Mouse (Mus musculus) T-cell, adult 2 months (primary cell): Measurements from ENCODE around the gene Rapgef5.

Experiments
- DNase-seq: peaks from one replicate; pipeline ENCODE4 v3.0.0; 2022; ENCODE audit warnings: low spot score

Gene Rapgef5

DNA sequence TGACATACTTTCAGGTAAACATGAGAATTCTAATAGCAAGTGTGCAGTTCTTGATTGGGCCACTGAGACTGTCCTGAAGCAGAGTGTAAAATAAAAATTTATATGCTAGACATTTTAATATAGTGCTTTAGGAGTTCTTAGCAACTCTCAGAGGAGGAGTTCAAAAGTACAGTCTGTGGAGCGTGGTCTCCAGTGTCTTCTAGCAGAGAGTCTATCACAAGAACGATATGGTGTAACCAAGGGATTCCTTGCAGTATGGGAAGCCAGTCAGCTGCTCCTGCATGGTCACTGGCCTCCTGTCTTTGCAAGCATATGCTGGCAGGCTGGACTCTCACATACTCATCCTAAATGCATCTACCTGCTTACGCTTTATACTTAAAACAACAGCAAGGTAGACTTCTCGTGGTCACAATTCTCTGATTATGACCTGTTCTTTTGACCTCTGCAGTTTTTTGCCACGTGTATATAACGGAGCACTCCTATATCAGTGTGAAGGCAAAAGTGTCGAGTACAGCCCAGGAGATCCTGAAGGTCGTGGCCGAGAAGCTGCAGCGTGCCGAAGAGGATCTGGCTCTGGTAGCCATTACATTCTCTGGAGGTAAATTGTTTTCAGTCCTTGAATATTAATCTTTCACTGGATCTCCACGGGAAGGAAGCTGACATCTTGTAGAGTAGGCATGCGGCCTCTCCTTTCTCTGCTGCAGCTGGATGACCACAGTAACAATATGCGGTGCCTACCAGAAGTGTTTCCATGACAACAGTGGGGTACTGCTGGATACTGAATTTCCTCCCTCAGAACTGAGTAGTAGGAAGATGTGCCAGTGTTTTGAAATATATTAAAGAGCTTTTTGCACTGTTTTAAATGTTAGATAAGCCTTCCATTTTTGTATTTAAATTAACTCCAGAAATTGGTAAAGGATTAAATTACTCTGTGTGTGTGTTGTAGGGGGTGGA lies 204.8 kb downstream of the Rapgef5 start:
- DNase-seq: no peak

DNA sequence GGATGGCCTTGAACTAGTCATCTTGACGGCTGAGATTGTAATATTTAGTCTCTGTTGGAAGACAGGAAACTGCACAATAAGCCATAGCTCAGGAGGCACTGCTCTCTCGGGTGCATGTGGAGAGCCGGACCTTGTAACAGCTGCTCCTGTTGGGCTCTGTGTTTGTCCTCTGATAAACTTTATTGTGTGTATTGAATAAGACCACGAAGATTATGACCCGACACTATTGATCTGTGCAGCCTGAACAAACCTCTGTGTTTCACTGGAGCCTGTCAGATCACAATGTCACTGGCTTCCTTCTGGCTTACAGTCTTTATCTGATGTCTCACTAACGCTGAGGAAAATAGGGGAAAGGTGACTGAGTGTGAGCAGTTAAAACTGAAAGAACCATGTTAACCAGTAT lies 205.5 kb downstream of the Rapgef5 start:
- DNase-seq: no peak

DNA sequence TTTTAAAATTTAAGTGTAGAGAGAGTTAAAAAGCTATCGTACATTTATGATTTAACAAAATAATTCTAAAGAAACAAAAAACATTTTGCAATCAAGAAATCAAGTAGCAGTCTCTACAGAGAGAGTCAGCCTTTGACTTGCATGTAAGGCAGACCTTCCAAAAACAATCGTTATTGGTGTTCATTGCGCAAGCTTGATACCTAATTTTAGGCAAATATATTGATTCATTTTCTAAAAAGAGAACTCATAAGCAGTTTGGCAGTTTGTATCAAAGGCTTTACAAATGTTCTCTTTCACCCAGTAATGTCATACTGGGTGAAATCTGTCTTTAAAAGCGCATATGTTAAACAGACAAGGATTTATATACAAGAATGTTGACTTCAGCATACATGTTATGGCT lies 208.7 kb downstream of the Rapgef5 start:
- no peak for DNase-seq

DNA sequence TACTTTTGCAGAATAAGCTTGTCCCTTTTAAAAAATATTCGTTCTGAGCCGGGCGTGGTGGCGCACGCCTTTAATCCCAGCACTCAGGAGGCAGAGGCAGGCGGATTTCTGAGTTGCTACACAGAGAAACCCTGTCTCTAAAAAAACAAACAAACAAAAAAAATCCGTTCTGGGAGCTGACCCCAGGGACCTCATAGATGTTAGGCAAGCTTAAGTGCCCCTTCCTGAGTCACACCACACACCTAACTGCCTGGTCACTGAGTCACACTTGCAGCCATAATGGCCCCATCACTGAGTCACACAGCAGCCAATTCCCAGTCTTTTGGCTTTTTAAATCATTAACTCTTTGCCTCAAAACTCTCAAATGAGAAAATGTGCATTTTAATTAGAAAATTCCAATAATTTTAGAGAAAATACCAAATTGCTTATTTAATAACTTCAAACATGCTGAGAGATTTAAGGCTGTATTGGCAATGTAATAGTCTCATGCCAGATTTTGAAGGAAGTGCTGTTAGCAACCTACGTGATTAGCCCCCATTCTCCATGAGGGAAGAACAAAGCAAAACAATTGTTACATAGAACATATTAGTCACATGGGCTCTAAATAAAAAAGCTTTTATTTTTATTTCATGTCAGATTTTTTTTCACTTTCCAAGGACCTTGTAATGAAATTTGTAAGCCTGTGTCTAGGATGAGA lies 211.3 kb downstream of the Rapgef5 start:
- no peak for DNase-seq

DNA sequence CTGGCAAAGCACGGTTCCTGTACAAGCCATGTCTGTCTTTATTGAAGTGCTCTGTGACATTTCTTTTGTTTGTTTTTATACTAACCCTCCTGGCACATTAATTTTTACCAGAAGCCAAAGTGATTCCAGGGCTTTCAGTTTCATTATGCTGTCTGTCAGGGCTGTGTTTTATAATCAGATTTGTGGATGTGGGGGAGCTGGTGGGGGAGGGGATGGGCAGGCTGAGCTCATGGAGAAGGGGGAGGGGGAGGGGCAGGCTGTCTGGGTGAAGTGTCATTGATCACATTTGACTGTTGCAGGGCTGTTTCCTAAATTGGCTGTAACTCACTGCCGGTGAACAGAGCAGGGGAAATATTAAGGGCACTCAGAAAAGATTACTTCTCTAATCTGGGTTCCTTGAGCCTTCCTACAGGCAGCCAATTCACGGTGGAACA lies 211.9 kb downstream of the Rapgef5 start:
- no peak for DNase-seq

DNA sequence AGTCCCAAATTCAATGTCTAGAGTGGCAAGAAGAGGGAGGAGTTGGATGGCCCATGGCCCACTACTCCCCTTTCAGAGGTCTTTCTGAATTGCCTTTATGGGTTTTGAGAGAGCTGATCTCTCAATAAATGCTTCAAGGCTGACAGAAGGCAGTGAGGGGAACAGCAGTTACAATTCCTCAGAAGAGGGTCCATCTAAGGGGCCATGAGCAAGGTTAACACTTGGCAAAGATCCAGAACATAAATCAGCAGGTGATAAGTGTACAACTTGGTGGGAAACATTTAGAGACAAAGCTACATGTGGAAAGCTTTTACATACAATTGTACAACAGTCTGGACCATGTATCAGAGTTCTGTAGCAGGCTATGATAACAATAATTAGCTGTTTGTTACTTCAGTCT lies 217.3 kb downstream of the Rapgef5 start:
- no peak for DNase-seq

DNA sequence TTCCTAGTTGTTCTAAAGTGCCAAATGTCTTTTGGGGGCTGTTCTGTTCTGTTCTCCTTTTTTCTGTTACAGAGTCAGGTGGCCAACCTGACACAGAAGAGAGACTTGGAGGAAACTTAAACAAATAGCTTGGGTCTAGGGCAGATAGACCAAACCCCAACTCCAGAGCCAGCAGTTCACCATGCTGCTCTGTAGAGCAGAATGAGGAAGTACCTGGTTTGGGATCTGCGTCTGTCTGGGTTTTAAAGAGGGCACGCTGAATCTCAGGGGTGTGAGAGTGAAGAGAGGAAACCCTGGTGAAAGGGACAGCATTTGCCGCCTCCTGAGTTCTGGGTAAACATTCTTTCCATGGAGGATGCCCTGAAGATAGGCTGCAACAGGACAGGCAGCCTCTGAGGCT lies 219.9 kb downstream of the Rapgef5 start:
- DNase-seq: no peak

DNA sequence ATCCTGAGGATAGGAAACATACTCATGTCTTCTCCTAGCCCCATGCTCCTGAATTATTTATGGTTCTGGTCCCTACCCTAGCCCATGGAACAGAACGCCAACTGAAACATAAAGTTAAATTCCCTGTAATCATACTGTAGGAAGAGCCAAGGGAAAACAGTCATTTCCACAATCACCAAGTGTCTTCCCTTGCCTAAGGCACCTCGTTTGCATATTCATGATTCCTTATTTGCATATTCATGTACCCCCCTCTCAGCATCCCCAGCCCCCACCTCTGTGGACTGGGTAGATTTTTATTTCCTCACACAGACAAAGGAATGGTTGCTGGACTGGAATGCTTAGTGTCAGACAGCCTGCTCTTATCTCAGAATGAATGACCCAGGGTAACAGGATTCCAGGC lies 220.6 kb downstream of the Rapgef5 start:
- DNase-seq: no peak

DNA sequence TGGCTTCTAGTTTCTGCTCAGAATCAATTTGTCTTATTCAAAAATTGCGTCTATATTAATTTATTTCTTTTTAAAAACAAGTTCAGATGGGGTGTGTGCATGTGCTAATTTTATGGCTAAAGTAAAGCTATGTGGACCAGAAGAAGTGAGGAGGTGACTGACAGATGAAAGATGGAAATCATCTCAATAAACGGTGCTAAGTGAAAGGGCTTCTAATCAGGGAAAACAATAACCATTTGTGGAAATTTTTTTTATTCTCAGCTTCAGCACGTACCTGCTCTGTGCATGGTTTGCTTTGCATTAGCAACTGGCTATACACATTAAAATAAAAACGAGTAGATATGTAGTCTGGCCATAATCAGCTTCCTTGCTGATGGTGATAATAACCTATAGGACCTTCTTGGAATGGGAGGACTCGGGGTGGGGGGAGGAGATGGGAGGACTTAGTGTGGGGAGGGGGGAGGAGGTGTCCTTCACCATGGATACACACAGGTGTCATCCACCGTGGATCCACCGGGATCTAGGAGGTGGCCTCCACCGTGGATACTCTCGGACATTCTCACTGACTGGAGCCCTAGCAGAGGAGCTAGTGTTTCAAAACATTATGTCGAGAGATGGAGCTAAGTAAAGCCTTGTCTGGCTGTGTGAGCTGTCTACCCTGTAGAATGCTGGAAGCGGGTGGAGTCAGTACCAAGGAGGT lies 221.2 kb downstream of the Rapgef5 start:
- DNase-seq: no peak

DNA sequence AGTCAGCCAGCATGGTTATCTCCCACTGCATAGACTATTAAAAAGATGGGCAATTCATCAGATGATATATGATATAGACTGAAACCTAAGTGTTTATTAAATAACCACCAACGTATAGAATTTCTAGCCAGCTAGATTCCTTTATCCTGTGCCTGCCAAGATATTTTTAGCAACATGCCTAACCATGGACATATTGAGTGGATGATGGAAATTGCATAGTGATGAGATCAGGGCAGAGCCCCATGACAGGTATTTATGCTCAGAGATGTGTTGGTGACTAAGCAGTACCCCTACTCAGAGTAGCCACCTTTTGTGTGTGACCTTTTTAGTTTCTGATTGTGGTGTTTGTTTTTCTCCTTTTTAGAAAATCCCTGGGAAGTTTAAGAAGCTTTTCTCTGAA lies 226.2 kb downstream of the Rapgef5 start:
- no peak for DNase-seq

DNA sequence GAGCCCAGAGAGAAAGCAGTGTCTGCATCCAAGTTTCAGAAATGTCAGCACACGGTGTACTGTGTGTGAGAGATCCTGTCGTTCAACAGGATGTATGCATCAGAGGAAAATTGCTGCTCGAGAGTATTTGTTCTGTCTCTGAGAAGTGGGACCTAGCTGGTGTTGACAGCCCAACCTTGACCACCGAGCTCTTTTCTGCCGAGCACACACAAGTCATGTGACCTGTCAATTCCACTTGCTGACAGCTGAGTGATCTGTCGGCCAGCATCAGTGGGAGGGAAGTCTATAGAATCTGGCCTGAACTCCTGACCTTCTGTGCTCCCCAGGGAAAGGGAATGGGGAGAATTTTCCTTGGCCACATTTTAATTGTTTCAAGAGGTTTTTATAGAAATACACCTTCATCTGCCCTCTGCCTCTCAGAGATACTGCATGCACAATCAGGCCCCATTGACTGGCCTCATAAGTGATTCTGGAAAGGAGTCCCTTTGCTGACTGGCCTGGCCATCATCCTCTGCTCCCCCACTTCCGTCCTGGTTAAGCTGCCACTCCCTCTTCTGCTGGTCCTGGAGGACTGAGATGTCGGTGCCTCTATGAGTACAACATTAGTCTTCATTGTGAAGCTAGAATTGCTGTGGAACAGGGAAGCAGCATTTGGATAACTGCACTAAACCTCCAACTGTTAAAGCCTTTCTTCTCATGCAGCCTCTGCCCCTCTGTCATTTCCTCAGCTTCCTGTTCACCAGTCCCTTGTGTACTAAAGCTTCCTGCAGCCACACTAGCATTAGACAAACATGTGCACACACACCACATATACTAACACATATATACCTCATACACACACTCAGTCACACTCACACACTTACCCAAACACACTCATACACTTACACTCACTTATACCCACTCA lies 228.6 kb downstream of the Rapgef5 start:
- DNase-seq: no peak

DNA sequence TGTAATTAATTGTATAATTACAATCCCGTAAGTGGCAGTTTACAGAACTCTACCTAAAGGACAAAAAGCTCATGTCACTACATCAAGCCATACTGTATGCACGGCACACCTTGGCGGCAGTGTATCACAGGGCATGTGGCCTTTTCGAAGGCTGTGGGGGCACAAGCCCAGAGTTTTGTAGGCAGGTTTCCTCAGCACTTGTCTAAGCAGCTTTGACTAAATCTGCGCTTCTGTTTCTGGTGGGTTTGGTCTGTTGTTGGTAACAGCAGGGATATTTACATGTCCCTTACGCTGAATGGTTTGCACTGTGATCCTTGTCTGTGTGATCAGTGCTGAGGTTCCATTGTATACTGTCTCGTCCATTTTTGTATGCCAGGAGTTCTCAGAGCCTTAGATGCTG lies 230.3 kb downstream of the Rapgef5 start:
- no peak for DNase-seq

DNA sequence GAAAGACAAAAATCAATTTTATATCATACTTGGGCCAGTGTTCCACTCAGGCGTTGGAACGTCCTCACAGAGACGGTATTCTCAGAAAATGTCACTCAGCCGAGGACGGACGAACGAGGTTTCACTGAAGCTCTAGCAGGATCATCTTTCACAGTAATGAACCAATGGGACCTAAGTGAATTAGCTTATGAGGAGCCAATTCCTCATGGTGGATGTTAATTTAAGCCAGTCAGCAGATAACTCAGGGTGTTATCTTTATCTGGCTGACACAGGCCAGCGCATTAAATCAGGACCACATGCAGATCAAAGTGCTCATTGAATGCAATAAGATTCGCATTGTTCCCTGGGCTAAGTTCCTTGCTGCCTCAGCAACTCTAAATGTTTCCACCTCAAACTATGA lies 234.8 kb downstream of the Rapgef5 start:
- DNase-seq: no peak

DNA sequence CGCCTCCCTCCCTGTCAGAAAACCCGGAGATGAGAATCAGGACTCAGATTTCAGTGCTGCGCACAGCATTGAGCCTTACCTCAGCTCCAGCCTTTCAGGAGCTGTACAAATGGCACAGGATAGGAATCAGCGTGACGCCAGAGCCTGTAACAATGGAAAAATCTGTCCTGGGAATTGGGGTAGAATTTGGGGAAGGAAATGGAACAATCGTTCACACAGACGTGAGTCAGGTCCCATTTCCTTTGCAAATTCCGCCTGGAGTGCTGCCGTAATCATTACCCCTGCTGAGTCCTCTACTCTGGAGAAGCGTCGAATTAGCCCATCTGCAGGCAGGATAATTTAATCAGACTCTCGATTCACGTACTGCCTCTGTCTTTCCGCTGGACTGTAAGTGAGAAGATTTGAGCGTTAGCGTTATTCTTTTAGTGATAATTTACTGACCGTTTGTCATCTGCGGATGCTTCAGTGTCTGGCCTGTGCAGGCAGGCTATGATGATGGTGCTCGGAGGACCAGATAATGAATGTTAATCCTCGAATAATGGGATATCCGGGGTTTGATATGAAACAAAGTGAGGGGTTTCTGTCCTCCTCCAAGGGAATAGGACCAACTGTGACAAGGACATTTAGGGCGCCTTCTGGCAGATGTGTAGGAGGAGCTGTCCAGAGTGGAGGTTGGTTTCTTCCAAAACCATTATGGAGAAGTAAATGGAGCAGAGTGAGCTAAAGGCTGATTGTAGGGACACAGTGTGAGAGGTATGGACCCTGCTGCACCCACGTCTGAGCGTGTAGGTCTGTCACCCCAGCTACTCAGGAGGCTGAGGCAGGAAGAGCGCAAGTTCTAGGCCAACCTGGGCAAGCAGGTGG lies 235.5 kb downstream of the Rapgef5 start:
- no peak for DNase-seq

DNA sequence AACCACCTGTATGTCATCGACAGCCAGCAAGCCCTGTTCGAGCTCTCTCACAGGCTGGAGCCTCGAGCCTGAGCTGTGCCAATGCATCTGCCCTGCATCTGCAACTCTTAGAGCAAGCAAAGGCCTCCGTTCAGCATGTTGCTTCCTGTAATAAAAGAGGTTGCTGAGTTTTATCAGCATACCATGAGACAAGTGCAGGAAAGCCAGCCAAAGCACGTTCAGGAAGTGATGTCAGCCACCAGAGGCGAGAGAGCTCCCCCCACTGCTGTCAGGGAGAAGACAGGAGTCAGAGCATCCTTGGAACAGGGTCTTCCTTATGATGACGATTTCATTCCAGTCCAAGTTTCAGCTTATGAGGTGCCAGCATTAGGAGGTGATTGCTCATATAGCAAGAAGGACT lies 239.7 kb downstream of the Rapgef5 start:
- DNase-seq: no peak

DNA sequence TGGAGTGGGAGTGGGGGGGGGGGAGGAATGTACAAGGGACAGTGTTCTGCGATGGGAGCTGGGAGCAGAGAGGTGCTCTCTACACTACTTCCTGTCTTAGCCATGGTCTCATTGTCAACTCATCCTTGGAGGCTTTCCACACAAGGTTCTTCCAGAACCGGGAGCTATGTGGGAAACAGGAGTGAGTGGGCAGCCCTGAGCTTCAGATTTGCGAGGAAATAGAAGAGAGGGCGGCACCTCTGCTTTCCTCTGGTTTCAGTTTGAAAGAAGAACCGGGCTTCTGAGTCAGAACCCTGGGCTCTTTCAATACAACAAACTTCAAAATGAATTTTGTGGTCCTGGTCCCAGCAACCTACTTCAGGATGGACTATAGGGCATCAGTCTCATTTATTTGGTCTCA lies 244.1 kb downstream of the Rapgef5 start:
- no peak for DNase-seq

DNA sequence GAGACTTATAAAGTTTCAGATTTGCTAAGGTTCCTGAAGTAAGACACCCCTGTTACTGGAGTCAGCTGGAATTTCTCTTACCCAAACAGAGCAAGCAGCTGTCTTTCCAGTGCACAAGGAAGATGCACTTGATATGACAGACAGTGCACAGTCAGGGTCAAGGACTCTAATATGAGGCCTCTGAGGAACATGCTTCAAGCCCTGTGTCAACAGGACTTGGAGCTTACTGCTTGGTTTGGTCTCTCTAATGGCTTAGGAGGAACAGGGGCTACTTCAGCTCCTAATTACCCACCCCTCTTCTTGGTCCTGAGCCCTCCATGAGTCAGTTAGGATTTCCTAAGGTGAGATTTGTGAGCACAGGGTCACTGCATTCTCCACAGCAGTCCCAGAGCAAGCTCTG lies 244.6 kb downstream of the Rapgef5 start:
- DNase-seq: no peak

DNA sequence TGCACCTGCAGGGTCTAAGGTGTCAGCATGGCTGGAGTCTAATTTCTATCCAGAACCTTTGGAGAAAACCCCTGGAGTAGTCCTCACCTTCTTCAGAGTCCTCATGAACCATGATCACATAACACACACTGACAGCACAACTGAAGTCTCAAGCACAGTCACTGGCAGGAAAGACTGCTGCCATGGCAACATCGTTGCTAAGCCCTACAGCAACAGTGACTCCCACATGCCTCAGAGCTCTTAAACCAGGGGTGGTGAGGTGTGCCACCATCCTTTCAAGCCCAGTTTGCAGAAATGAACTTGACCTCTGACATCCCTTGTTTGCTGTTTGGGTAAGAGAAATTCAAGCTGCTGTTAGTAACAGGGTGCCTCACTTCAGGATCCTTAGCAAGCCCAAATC lies 245.4 kb downstream of the Rapgef5 start:
- DNase-seq: peak; percentile 40

DNA sequence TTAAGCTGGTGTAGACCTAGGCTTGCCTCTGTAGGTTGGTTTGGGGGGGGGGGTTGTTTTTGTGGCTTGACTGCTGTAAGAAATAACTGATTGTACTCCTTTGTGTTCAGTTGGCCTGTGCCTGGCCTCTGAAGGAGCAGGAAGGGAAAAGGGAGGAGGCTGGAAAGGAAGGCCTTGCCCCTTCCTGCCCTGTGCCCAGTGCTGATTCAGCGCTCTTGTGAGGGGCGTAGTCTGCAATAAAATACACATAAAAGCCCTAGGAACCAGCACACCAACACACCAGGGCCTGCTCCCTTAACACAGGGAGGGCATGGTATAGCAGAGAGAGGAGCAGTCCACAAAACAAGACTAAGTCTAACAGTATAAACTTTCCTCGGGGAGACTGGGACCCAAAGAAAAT lies 247.0 kb downstream of the Rapgef5 start:
- no peak for DNase-seq

DNA sequence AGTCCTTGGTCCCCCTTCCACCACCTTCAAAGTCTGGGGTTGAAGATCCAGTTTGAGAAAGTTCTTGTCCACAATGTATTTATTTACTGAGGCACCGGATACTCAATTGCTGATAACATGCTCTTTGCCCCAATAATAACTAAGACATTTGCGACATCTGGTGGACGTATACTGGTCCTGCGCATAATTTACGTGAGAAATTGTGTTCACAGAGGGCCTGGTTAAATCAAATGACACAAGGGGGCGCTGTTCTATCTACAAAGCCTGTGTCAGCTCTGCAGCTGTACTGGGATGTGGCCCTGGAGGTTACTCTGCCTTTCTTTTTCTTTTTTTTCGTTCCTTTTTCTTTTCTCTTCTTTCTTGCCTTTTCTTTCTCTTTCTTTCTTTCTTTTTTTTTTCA lies 248.6 kb downstream of the Rapgef5 start:
- peak; percentile 66 for DNase-seq

DNA sequence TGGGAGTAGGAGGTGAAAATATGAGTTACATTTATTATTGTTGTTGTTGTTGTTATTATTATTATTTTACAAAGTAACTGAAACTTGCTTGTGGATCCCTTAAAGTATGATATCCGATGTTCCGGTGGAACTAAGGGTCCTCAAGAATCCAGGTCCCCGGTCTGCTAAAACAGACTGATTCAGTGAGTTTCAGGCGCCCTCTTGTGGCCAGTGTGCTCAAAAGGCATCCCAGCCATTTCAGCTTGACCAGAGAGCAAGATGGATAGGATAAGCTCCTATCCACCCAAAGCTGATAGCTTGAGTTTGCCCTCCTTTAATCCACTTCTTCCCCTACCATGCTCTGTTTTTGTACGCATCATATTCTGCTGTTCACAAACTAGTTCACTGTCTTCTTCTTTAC lies 252.8 kb downstream of the Rapgef5 start:
- DNase-seq: peak; percentile 28
